Mouse (Mus musculus) CD4-positive, CD25-positive, alpha-beta regulatory T cell, adult 4 months (primary cell): ENCODE measurements around the gene Lypd6. TPM values are rescaled to one million over a fixed set of nuclear protein-coding genes. Genes with fewer than 3 reads are reported as not detected.

Experiments
- ATAC-seq: one replicate; pipeline ENCODE4 v1.8.0; 2017
- polyA plus RNA-seq, 2 experiments: library from polyadenylated mRNA; unstranded; fragments of 100-300 nt; shearing (Covaris generic); gene quantifications; one replicate each; pipeline ENCODE4 v1.2.1; 2017

Gene Lypd6
- not detected for polyA plus RNA-seq

DNA sequence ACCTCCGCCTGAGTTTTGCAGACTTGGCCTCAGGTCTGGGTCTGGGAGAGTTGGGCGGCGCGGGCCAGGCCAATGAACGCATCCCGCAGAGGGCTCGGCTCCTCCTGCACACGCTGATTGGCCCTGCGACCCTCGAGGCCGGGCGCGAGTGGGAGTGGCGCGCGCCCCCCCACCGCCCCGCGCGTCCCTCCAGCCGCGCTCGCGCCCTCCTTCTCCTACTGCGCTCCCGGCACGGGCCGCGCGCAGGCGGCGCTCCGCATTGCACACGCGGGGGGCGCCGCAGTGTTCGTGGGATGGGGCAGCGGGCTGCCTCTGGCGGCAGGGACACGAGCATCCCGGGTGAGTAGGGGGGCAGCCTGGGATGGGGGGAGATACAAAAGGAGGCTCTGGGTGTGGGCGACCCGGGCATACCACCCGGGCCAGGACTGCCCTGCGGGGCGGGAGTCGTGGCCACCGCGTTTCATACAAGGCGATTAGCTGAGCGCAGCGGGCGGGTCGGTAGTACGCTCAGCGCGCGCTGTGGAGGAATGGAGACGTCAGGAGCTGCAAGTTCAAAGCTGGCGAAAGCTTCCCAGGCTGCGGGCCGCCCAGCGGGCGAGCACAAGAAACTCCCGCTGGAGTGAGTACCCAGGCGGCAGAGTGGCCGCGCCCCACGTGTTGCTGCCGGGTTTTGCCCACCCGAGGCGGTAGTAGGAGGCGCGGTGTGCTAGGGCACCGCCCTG is at the start of gene Lypd6:
Gene Lypd6 (plus strand): TSS at position 184 of the 722 bp plus-strand sequence.
- no peak for ATAC-seq

DNA sequence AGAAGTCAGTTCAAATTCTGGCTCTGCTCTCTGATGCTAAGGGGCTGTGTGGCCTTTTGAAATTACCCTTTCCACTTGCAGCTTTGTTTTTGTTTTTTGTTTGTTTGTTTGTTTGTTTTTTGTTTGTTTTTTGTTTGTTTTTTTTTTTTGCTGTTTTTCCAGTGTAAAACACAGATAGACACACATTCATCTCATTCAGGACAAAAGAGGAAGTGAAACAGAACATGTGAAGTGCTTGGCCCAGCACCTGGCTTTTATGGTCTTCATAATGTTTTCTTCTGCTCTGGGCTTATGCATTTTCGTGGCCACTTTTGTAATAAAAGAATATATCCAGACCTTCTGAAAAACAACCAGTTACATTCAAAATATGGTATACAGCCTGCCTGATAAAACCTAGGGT is 46.8 kb upstream of the Lypd6 start:
- ATAC-seq, result no peak

DNA sequence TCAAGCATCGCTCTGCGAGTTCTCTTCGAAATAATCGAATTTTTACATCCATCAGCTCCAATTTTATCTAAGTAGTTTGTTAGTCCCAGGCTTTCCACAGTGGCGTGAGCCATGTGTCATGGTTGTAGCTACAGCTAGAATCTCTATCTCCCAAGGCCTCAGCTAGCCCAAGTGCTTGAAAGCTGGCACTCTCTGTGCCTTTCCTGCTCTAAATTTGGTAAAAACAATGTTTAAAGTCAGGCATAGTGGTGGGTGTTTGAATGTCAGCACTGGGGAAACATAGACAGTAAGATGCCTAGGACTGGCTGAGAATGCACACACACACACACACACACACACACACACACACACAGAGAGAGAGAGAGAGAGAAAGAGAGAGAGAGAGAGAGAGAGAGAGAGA is 40.7 kb upstream of the Lypd6 start:
- no peak for ATAC-seq

DNA sequence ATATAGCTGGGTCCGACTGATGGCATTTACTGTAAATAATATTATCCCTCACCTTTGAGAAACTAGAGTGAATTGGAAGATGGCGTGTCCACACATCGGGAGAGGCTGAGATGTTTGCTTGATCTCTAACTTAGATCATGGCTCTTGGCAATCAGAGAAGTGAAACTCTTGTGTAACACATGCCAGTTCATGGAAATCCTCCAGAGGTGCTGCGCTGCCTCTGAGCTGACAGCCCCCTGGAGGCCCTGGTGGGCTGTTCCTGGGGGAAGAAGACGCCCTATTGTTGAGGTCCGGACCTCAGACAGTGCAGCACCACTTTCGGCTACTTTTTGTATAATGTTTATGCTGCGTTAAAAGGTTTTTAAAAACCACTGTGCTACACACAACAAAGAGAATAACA is 37.3 kb upstream of the Lypd6 start:
- no peak for ATAC-seq

DNA sequence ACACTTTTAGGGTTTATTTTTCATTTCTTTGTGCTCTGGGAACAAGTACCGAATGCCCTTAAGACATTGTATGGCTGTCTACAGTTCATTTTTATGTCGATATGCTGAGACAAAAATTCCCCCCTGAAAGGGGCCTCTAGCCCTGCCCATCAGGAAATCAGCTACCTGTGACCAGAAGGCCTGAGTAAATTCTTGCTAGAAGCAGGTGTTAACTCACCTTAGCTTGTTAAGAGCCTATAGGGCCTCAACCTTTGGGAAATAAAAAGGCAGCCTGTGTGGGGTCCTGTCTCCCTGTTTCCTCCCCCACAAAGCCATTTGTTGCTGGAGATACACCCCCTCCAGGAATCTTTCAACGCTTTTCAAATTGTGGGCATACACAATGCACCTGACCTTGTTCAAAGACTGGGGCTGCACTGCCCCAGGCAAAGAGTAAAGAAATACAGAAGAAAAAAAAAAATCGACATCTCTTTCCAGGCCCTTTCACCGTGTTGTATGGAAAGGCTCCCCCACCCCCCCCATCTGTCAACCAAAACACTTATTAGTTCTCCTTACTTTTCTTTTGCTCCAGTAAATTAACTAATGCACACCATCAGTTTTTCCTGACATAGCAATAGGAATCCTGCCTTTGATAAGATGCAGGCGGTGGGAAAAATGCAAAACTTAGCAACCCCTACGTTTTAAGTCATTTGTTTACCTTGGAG is 21.9 kb upstream of the Lypd6 start:
- ATAC-seq, result no peak

DNA sequence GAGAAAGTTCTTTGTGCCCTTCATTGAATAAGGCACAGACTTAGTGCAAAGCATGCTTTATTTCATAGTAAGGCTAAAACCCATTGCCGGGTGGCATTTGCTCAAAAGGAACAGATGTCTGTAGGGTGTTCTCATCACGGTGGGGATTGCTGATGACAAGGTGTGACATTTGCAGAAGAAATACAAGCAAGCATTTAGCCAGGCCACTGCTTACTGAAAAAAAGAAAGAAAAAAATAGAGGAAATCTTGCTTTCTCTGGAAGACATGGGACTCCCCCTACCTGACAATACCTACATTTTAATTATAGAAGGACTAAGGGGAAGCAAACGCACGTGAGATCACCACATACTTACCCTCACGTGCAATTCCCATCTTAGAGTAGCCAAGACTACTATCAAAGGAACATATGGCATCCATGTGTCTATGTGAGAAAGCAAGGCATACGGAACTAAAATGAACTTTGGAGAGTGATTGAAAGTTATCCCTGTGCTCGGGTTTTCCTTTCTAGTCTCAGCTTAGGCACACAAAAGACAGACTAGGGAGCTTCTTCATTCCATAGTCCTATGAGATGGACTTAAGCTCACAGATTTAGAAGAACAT is 21.3 kb upstream of the Lypd6 start:
- no peak for ATAC-seq

DNA sequence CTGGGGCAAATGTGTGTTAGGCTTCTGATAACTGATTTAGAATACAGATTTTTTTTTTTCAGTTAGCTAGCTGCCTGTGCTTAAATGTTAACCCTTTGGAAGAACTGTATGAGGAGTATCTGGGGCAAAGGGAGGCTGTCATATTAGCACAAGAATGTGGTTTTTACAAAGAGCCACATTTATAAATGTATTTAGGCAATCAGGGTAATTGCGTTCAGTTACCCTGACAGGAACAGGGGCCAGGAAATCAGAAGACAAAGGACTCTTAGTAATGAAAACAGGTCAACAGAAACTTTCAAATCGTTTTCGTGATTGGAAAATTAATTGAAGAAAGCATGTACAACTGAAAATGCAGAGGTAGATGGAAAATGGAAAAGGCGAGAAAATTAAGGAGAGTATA is 20.4 kb upstream of the Lypd6 start:
- ATAC-seq, result no peak

DNA sequence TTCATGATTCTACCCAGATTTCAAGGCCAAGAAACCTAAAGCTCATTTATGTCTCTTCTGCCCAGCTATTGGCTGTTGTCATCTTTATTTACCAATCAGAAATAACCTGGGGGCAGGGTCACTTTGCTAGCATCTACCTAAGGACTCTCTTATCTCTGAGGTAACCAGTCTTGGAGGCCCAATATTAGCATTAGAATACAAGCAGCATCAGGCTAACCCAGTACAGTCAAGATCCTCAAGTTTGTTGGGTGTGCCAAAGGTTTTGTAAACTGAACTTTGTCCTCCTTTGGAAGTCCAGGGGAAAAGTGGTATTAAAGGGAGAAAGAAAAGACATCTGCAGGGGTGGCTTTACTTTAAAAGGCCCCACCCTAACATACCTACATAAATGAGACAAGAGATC is 17.8 kb upstream of the Lypd6 start:
- ATAC-seq, result no peak

DNA sequence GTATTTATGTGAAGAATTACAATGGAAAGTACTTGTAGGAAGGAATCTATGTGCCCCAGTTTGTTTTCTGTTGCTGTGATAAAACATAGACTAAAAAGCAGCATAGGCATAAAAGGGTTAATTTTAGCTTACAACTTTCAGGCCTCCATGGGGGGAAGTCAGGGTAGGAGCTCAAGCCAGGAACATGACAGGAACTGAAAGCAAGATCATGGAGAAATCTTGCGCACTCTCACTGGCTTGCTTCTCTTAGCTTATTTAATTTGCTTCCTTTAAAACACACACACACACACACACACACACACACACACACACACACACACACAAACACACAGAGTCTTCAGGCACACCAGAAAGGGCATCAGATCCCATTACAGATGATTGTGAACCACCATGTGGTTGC is 12.3 kb upstream of the Lypd6 start:
- ATAC-seq, result no peak

DNA sequence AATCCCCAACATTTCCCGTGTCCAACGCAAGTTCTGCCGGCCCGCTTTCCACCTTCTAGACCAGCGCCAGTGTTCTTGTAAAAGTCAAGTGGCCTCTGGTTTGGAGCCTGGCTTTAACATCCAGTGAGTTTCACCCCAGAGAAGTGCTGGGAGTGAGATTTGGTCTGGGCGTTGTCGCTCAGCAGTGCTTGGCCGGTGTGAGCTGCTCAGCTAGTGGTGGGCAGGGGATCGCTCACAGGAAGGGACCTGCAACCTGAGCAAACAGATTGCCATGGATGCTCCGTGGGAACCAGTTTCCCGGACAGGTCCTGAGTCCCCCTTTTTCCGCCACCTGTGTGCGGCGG is 355 bp upstream of the Lypd6 start:
- no peak for ATAC-seq

DNA sequence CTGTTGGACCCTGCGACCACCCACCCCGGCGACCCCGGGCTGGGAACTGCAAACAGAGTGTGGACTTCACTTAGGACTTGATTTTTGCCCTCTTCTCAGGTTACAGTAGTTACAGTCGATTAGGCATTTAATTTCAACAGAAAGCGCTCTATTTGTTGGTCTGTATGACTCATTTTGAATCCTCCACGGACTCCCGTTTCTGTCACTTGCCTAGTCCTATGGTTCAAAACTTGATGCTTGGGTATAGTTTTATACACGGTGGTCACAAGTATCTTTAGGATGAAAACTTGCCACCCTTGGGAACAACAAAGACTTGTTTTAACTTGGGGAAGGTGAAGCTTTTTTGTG is 713 bp downstream of the Lypd6 start:
- ATAC-seq, result no peak

DNA sequence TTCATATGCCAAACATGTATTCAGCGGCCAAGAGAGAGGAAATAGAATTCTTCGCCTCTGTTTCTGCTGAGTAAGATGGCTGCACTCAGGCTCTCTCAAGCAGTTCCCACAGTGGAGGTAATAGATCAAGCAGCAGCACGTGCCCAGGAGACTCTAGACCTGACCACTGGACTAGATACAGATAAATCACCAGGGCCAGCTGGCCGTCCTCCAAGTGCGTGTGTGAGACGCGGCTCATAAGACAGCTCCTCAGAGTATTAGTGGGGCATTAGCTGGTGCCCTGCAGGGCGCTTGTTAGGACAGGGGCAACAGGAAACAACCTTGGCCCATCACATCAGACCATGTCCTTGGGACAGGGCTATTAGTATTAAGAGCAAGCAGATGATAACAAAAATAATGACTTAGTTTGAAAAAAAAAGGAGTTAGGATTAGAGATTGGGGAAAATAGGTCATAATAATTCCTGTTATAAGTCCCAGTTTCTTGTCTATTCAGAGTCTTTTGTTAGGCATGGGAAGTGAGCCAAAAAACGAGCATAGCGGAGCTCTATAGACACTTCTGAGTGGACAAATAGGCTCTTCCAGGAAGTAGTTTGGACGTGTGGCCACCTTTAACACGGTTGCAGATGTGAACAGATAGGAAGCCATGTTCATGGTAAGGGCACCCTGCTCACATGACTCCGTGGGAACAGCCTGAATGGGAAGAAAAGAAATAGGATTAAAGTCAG is 3.5 kb downstream of the Lypd6 start:
- ATAC-seq, result no peak

DNA sequence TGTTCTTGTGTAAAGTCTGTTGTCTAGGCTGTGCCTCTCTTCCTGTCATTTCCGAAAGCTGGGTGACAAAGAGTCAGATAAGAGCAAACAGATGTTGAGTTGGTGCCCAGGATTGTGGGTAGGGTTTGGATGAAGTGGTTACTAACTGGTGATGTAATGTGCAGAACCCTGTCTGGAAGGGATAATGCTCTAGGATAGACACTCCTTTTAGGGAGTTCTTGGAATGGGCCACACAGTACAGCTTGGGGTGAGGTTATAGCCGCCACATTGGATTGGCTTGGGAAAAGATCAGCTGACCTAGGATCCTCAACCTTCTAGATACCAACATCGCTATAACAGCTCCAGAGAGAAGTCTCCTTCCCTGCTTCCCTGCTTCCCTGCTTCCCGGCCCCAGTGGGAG is 5.9 kb downstream of the Lypd6 start:
- ATAC-seq, result no peak

DNA sequence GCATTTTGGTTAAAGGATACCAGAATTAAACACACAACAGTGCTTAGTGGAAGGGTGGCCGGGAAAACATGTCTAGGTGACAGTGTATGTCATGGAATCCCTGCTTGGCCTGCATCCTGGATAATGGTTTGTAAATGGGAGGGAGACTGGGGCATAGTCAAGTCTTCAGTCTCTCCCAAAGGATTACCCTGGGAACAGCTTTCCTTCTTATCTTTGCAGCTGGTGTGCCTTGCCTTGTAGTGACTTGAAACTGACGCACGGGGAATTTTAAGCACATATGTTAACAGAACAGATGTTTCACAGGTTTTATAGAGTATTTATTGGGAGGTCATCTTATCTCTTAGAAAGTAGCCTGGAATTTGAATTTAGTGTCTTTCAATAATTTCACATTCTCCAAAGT is 18.5 kb downstream of the Lypd6 start:
- ATAC-seq, result no peak

DNA sequence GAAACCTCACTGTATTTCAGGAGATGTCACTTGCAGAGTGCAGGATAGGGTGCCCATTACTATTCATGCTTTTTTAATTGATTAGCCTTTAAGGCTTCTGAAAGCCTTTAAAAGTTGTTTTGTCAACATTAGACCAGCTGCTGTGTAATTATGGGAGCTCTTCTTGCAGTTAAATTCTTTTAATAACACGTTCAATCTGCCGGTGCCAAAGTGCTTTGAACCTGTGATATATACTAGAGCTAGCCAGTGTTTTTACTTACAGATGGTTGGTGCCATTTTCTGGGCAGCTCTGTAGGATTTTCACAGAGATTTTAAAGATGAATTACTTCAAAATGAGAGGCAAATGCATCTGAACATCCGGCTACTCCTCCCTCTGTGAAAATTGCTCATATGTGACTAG is 21.5 kb downstream of the Lypd6 start:
- no peak for ATAC-seq

DNA sequence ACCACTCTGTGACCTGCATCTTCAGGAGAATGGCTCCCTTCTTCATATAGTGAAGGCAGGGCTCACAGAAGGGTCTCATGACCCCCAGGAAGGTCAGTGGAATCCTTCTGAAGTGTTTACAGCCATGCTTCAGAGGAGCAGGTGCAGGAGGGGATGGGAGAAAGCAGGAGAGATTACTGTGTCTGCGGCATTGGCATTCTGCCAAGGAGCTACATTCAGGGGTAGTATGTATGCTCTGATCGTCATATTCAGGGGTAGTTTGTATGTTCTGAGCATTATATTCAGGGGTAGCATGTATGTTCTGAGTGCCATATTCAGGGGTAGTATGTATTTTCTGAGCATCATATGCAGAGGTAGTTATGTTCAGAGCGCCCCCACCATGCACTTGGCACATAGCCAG is 30.1 kb downstream of the Lypd6 start:
- no peak for ATAC-seq

DNA sequence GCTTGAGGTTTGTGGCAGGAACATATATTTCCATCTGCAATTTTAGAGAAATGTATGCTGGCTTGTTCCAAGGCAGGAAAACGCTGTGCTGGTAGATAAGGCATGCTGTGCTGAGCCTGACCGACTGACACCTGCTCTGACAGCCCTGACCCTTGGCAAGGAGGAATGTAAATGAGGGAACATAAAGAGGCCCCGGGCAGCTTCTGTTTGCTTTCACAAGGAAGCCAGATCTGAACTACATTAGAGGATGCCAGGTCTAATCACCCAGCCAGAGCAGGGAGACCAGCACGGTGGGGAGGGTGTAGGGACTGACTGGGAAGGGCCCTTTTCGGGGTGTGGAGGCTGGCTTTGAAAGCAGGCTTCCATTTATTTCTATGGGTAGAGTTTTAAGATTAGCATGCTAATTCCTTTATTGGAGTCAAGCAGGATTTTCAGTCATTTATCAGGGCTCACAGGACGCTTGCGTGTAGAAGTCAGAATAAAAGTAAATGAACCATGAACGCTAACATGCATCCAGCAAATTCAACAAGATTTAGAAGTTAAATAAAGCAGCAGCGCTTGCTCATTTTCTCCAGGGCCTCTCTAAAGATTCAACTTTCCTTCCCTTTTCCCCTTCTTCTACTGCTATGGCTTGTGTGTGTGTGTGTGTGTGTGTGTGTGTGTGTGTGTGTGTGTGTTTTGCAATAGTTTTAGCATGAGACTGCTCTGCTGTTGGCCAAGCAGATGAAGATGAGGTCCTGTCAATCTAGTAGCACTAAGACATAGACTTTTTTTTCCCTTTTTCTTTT is 34.3 kb downstream of the Lypd6 start:
- no peak for ATAC-seq

DNA sequence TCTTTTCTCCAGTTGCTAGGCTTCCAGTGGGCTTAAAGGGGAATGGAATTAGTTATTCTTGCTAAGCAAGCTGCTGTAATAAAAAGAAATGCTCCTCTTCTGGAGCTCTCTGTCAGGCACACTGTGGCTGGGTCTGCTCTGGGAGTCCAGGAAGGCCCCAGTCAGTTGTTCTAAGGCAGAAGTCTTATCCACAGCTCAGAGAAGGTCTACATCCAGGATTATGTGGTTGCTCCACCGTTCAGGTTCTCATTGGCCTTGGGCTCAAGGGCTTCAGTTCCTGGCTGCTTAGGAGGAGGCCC is 34.9 kb downstream of the Lypd6 start:
- ATAC-seq, result no peak

DNA sequence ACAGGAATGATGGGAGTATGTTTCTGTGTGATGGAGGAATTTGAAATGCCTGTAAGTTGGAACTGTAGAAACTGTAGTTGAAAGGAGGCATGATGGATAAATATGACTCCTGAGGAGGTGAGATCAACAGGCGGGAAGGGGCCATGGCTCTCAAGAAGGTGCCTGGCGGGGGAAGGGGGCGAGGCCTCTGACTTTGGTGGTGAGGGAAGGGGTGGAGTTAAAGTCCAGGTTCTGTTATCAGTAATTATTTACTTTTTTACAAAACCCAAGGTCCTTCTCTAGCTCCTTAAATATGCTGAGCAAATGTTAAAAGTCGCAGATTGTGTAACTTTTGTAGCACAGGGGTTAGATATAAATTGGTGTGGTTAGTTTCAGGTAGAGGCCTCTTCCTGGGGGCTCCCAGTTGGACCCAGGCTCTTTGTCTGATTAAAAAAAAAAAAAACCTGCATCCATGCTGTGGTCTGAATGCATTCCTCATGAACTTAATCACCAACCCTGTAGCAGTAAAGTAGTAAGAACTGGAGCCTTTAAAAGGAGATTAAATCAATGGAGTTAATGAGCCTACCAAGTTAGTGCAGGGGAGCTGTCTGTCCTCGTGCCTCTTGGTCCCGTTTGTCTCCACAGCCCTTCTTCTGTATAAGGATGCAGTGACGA is 37.7 kb downstream of the Lypd6 start:
- no peak for ATAC-seq

DNA sequence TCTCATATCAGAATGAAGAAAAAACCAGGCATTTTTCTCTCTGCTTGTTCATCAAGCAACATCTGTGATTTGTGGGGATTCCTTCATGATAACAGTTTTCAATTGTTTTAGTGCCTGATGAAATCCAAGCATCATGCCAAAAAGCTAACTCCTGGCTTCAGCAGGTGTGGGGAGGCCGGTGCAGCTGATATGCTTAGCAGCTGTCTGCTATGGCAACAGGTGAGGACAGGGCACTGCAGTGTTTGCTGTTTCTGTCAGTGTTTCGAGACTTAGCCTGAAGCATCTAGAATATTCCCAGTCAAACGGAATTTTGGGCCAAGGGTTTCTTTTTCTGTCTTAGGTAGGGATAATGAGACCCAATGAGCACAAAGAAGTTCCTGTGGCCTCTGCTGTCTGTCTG is 39.4 kb downstream of the Lypd6 start:
- no peak for ATAC-seq

DNA sequence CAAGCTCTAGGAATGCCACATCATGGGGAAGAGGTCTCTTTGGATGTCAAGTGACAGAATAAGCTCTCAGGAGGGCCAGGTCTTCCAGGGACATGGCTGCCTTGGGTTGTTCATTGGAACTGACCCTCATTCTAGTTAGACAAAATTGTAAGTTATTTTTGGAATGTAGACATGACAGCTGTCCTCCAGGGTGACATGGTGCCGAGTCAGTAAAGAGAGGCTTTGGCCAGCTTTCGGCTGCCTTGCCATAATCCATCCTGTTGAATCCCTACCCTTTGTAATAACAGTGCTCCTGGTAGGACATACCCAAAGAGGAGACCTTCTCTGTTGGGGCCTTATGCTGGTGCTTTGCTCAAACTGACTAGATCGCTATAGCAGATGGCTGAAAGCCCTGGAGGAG is 39.8 kb downstream of the Lypd6 start:
- ATAC-seq, result no peak

DNA sequence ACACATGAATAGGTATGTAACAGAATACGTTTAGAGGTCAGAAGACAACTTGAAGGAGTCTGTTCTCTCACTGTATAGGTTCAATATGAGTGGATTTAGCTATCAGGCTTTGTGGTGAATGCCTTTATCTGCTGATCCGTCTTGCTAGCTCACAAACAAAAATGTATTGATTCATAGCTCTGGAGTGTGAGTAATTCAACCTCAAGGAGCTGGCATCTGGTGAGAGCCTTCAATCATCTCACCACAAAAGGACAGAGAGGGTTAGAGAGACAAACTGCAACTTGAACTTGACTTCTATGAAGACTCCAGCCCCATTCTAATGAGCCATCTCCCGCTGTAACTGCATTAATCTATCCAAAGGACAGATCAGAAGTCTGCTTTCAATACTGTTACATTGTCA is 40.6 kb downstream of the Lypd6 start:
- ATAC-seq, result no peak

DNA sequence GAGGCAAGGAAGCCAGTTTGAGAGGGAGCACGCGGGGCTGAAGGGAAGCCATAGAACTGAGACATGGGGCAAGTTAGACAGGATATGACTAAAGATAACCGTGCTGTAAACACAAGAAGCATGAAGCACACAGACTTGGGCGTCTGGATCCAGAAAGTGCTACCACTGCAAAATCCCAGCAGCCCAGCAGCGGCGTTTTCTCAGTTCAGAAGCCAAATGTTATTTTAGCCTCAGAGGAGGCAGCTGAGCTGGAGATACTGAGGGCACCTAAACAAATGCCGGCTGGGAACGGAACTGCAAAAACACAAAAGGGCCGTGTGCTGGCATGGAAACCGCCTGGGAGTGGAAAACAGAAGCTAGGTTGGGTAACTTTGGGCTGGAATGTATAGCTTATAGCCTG is 43.9 kb downstream of the Lypd6 start:
- no peak for ATAC-seq
